Mouse (Mus musculus) adipocyte (in vitro differentiated cells): ENCODE results near the gene Rnf186.
A peak's percentile ranks its signal among the peaks of the same experiment; 100 is the strongest.

ENCODE experiments used
- DNase-seq: peaks from one replicate; pipeline ENCODE4 v3.0.0-alpha.2; 2016; ENCODE audit warnings: low spot score

Gene Rnf186

DNA sequence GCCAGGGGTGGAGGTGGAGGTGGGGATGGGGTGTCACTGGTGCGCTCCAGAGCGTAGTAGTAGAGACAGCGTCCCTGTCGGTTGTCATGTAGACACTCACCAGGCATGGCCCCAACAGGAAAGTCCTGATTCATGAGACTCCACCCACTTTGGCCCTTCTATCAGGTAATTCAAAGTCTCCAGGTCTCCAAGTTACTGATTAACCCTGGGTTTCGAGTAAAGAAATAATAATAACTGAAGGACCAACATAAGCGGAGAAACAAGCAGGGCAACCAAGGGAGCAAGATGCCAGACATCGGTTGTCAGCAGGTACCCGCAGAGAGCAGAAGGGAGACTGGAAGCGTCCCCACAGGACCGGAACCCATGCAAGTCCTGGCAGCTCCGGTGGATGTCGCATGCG lies at the start of gene Rnf186:
TSS of gene Rnf186 (plus strand) at position 247 of the 400 bp plus-strand sequence.
- no peak for DNase-seq

- no peak for DNase-seq
These were observed 49.6 kb upstream of the Rnf186 start for GRCm38 (mm10) chr4:138917282-138917681.

DNA sequence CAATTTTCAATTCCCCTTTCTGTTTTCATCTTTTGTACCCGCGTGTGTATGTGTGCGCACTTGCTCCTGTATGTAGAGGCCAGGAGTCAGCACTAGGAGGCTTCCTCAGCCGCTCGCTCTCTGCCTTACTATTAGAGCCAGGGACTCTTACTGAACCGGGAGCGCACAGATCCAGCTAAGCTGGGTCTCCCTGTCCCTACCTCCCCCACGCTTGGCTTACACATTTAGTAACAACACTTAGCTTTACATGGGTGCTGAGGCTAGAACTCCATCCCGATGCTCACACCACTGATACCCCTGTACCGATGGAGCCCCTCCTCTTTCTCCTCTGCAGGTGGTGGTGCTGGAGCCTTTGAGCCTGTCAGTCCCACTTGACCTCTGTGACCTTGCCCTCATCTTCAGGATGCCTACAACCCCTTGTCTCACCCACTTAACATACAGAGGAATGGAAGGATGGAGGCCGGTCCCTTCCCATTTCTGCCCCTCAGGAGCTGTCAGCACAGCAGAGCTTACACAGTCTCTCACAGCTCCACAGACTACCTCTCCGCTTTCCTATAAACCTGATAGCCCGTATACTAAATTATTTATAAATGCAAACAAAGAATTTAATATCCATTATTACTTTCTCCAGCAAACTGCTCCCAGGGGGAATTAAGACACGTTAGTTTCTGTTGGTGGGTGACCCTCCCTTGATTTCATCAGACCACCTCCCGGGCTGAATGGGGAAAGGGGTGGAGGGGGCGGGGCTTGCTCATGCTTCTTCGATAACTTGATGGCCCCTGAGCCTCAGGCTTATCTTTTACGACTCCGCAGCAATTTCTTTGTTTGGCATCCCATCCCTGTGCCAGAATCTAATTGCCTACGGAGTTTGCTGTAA lies 45.4 kb upstream of the Rnf186 start:
- DNase-seq, result no peak

DNA sequence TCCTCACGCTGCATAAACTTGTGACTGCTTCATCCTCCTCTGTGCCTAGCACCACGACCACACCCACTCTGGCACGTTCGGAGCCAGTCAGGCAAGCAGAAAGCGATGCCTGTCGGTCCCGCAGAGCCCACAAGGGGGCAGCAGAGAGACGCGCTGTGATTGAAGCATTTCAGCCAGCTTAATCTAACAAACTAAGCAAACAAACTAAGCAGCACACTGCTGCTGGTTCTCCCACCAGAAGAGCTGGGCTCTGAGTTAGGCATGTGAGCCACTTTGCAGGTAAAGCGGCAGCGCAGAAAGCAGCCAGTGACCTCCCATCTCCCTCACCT lies 44.8 kb upstream of the Rnf186 start:
- DNase-seq, result peak; percentile 95

DNA sequence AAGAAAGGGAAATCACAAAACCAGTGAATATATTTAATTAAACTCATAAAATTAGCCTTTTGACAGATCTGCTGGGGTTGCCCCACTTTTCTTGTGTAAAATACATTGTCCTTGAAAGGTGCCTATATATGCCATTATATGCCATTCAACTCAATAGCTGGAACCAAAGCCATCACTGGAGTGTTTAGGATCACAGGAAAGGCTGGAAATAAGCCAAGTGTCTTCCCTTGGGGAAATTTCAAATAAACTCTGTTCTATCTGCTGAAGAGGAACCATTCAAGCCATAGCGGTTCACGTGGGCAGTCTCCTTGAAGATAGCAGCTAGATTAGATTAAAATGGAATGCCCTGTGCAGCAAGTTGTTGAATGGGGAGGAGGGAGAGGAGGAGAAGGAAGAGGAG lies 41.4 kb upstream of the Rnf186 start:
- DNase-seq, result no peak

DNA sequence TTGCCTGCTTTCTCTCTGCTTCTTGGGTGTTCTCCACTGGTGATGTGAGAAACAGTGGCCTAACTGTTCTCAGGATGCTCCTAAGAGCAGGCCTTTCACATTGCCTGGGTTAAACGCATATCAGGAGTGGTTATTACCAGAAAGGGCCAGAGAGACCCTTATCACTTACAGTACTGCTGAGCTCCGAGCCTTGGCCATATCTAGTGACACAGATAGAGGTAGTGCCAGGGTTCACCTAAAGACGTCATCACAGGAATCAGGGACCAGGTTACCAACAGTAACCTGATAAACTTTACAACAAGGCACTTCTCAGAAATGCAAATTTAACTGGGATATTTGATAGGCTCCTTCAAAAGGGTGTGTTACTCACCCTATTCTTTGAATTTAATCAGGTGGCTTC lies 33.0 kb upstream of the Rnf186 start:
- no peak for DNase-seq

DNA sequence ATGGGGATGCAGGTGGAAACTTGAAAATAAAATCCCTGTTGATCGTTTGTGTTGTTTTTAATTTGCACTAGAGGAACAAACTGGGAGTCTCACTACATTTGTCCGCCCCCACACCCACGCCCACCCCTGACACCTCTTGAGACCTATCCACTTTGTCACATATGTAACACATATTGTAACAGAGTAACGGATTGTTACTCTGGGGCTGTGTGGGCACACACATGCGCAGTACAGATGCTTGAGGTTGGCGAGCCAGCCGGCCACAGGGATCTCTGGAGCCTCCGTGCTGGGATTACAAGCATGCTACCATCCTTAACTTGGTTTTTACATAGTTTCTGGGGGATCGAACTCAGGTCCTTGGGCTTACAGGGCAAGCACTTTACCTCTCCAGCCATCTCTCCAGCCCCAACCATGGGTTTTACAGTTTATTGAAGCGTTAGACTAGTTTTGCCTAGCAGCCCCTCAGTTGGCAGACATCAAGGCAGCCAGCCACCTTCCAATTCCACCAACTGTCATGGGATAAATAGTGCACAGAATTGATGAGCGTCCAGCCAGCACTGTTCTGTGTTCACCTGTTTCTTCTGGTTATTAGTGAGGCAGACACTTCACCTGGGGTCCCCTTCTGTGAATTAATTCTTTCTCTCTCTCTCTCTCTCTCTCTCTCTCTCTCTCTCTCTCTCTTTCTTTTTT lies 32.3 kb upstream of the Rnf186 start:
- DNase-seq, result no peak

GRCm38 (mm10) chr4:138938495-138939269 lies 28.2 kb upstream of the Rnf186 start:
- DNase-seq, result no peak

GRCm38 (mm10) chr4:138939481-138939880 lies 27.4 kb upstream of the Rnf186 start:
- DNase-seq, result peak; percentile 47

DNA sequence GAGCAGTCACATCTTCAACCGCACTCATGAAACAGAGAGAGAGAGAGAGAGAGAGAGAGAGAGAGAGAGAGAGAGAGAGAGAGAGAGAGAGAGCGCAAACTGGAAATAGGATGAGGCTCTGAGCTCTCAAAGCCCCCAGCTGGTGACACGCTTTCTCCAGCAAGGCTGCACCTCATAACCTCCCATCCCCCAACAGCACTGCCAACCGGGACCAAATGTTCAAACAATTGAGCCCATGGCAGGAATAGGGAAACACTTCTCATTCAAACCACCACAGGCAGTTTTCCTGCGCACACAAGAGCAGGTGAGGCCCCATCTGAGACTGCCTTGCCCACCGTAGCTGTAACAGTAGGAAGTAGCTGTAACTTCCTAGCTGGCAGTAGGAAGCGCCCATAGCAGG lies 25.5 kb upstream of the Rnf186 start:
- DNase-seq, result no peak

DNA sequence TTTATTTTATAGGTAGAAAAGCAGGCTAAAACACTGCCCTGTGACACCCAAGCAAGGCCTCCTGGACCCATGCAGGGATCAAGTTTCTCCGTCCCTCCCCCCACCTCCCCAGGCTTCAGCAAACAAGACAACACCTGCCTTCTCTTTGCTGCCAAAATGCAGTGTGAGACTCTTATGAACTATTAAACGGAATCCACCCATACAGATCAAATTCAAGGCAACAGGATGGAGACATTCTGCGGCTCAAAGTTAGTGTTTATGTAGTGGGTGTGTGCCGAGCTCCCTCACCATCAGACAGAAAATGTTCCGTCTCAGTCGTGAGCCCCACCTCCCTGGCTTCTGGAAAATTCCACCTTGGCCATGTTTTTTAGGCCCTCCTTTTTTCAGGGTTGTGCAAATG lies 24.9 kb upstream of the Rnf186 start:
- DNase-seq, result no peak

- DNase-seq, result peak; percentile 10
These were observed 23.2 kb upstream of the Rnf186 start for GRCm38 (mm10) chr4:138943730-138944129.

DNA sequence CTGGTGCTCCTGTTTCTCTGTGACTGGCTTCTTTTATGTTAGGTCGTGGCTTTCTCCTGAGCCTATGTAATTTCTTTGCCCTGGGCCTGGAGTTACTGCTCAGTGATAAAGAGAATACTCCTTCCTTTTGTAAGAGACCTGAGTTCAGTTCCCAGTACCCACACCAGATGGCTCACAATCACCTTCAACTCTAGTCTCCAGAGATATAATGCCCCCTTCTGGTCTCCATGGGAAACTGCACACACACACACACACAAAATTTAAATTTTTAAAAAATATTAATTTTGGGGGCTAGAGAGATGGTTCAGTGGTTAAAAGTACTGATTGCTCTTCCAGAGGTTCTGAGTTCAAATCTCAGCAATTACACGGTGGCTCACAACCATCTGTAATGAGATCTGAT lies 18.7 kb upstream of the Rnf186 start:
- DNase-seq, result no peak

DNA sequence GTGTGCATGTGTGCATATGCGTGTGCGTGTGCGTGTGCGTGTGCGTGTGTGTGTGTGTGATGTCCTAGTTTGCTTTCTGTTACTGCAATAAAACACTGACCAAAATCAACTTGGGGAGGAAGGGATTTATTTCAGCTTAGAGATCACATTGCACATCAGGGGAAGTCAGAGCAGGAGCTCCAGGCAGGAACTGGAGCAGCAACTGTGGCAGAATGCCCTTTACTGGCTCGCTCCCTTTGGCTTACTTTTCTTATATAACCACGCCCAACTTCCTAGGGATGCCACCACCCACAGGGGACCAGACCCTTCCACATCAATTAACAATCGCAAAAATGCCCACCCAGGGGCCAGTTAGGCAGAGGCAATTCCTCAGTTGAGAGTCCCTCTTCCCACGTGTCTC lies 8.3 kb upstream of the Rnf186 start:
- DNase-seq, result no peak

- DNase-seq, result no peak
These were observed 7.8 kb upstream of the Rnf186 start for GRCm38 (mm10) chr4:138959120-138959519.

GRCm38 (mm10) chr4:138959926-138960325 lies 7.0 kb upstream of the Rnf186 start:
- DNase-seq, result no peak

DNA sequence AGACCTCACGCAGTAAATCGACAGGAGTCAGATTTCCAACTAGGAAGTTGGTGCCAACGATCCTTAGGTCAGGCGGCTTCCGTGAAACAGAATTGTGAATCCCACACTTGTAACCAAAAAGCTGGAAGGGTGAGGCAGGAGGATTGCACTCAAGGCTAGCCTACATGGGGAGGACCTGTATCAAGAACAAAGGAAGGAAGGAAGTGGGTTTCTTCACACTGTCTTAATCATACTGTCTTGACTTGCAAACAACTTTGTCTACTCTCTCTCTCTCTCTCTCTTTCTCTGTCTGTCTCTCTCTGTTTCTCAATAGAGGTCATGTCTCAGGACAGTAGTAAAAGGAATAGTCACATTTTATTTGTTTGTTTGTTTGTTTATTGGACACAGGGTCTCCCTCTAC lies 4.2 kb upstream of the Rnf186 start:
- no peak for DNase-seq

DNA sequence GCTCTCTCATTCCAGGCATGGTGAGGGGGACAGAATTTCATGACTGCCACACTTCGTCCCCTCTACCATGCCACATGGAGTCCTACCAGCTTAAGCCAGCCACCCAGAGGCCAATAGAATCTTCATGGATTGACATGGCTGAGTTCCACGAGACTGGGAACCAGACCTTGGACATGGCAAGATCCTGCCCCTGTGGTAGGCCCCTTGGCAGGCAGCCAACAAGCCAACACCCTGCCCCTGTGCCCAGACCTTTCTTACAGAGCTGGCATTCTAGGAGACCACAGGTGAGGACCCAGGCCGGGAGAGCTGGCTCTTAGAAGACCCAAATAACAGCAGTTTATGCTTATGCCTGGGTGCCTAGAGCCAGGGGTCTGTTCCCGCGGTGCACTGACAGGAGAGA lies 1.0 kb upstream of the Rnf186 start:
- DNase-seq, result no peak

DNA sequence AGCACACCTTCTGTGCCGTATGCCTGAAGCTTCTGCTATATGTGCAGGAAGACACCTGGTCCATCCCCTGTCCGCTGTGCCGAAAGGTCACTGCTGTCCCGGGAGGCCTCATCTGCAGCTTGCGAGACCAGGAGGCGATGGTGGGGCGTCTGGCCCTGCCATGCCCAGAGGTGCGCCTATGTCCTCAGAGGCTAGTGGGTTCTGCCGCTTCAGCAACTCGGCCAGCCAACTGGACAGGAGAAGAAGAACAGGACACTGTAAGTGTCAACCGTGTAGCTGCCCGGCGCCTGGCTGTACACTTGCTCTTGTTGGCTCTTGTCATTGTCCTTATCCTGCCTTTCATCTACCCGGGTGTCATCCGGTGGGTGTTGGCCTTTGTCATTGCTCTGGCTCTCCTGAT lies 573 bp downstream of the Rnf186 start:
- no peak for DNase-seq

DNA sequence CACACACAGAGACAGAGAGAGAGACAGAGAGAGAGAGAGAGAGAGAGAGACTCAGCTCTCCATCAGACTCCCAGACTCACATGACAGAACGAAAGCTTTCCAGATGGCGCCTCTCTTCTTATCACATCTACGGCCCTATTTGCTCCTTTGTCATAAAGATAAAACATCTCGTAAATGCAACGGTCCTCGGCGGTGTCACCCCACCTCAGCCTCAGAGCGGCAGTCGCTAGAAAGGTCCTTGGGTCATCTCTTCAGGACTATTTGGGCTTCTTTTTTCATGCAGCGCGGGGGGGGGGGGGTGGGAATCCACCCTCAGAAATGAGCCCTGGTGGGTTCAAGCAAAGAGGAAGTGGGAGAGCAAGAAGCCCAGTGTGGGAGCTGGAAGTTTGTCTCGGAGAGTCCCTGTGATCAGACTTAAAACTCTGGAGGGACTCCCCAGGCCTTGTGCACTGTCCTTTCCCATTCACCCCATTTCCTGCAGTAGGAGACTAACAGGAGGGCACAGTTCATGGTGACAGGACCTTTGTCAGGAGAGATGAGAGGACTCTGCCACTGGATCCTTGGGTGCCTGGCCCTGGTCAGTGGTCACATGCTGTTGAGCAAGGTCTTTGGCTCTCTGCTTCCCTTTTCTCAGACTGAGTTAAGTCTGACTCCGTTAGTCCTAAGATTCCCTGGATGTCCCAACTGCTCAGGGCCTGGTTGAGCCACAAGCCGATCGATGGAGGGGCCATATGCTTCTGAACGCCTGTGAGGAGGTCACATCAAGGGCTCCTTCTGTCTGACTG lies 2.1 kb downstream of the Rnf186 start:
- DNase-seq, result peak; percentile 34

DNA sequence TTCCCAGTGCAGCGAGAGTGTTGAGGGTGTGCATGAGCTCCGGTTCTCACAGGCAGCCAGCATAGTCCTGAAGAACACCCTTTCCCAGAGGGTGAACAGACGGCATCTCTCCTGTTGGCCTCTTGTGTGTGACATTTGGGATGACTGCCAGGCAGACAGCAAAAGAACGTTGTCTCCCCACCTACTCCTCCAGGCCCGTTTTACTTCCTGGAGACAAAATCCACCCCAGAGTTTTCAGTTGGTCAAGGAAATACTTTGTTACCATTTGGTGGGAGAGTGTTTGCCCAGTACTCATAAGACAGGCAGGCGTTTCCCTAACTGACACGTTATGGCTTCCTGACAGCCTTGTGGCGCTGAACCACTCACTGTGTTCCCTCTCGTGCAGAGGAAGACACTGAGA lies 2.8 kb downstream of the Rnf186 start:
- DNase-seq, result no peak

- DNase-seq, result no peak
These were observed 4.5 kb downstream of the Rnf186 start for GRCm38 (mm10) chr4:138971371-138971770.
